In genomic region chr15:77956404-77956901, GRCm38 (mm10) we compare ENCODE assay signal across 8 mouse cellular contexts. TPM values are rescaled to one million over a fixed set of nuclear protein-coding genes. Genes with fewer than 3 reads are reported as not detected.
DNase-seq lines count a peak whose midpoint lies in the region; ATAC-seq and TF ChIP-seq lines count a peak whose summit lies in the region.

TSS of gene Foxred2 (minus strand) at chr15:77956722.

- intact Hi-C loops in heart, adult 2 months (cut with DNase I): loop anchor here (2.0 kb wide), 1 partner anchor 22 kb away; no protein-coding TSS in a partner anchor

- peak within 1 kb of the TSS; percentile 57 for H3K4me3 ChIP-seq in embryonic facial prominence, embryonic 14.5 days (ENCODE audit: low read depth, low read length)
- H3K4me3 ChIP-seq in heart, adult 2 months: peak within 1 kb of the TSS; percentile 44
- peak within 1 kb of the TSS; percentile 59 for H3K4me3 ChIP-seq in limb, embryonic 15.5 days
- H3K4me3 ChIP-seq in midbrain, postnatal 0 days (ENCODE audit: low read depth, low read length): peak within 1 kb of the TSS; percentile 59

- no peak within 1 kb of the TSS for H3K27ac ChIP-seq in embryonic facial prominence, embryonic 14.5 days (replicated peaks; ENCODE audit: low read depth, low read length)
- H3K27ac ChIP-seq in heart, adult 2 months: no peak within 1 kb of the TSS
- no peak within 1 kb of the TSS for H3K27ac ChIP-seq in limb, embryonic 15.5 days
- peak within 1 kb of the TSS; percentile 63 for H3K27ac ChIP-seq in midbrain, postnatal 0 days (ENCODE audit: low read depth, low read length)

- TF ChIP-seq CTCF in heart, adult 2 months (IDR thresholded peaks at IDR 0.05): peak; percentile 47
- peak; percentile 66 for TF ChIP-seq CTCF in midbrain, postnatal 0 days (IDR thresholded peaks at IDR 0.05)

- peak; percentile 95 for ATAC-seq in embryonic facial prominence, embryonic 14.5 days (ENCODE audit: low read depth)
- peak; percentile 81 for ATAC-seq in limb, embryonic 15.5 days (ENCODE audit: insufficient number of reproducible peaks, low FRiP score, low TSS enrichment, low read depth)
- peak; percentile 93 for ATAC-seq in midbrain, postnatal 0 days (ENCODE audit: low FRiP score)

- peak; percentile 69 for DNase-seq in ovary, adult 18-20 months (ENCODE audit: low spot score)
- DNase-seq in ovary, postnatal 10 days (ENCODE audit: low spot score): no peak
- DNase-seq in embryonic facial prominence, embryonic 14.5 days (ENCODE audit: low spot score): peak; percentile 89
- peak; percentile 80 to 86 for DNase-seq in heart, adult 2 months
- DNase-seq in kidney, adult 8-10 months: peak; percentile 78 to 81
- peak; percentile 90 for DNase-seq in midbrain, postnatal 0 days (ENCODE audit: low spot score)
- DNase-seq in spleen, postnatal 36 days (ENCODE audit: low spot score in 2 of 2): peak; percentile 86 to 88

- H3K79me2 ChIP-seq in heart, adult 2 months (replicated peaks; ENCODE audit: control insufficient read depth, insufficient read depth, low read length): no peaks in the 10 kb centered on the region

- no peaks in the 10 kb centered on the region for H3K9me3 ChIP-seq in embryonic facial prominence, embryonic 14.5 days (ENCODE audit: control insufficient read depth, low read length)
- H3K9me3 ChIP-seq in limb, embryonic 15.5 days: no peaks in the 10 kb centered on the region
- H3K9me3 ChIP-seq in midbrain, postnatal 0 days (ENCODE audit: low read length): no peaks in the 10 kb centered on the region

- peak within 1 kb of the TSS; percentile 84 for H3K4me2 ChIP-seq in embryonic facial prominence, embryonic 14.5 days (ENCODE audit: low read depth, low read length)
- peak within 1 kb of the TSS; percentile 84 for H3K4me2 ChIP-seq in limb, embryonic 15.5 days
- H3K4me2 ChIP-seq in midbrain, postnatal 0 days (ENCODE audit: low read depth, low read length, poor library complexity, severe bottlenecking): peak within 1 kb of the TSS; percentile 94

- TF ChIP-seq POLR2A in heart, adult 2 months (IDR thresholded peaks at IDR 0.05; ENCODE audit: insufficient read depth, low read depth, low read length): no peak

- peaks cover 13% of the 10 kb centered on the region; the same call in 1 of the 2 replicates for H3K27me3 ChIP-seq in embryonic facial prominence, embryonic 14.5 days (replicated peaks; ENCODE audit: control insufficient read depth, insufficient read depth, low read length)
- peaks cover 6% of the 10 kb centered on the region for H3K27me3 ChIP-seq in heart, adult 2 months (ENCODE audit: control insufficient read depth, insufficient read depth, low read length)
- peaks cover 15% of the 10 kb centered on the region for H3K27me3 ChIP-seq in limb, embryonic 15.5 days
- H3K27me3 ChIP-seq in midbrain, postnatal 0 days (ENCODE audit: insufficient read depth, low read length): no peaks in the 10 kb centered on the region

- TF ChIP-seq EP300 in heart, adult 2 months (IDR thresholded peaks at IDR 0.05; ENCODE audit: insufficient read depth, low read depth, low read length): no peak

- 0% methylated on average over 31 of the region's 39 CpGs for WGBS in embryonic facial prominence, embryonic 14.5 days
- under 1% methylated on average over 39 of the region's 39 CpGs for WGBS in heart, adult 2 months
- WGBS in limb, embryonic 15.5 days: under 1% methylated on average over 39 of the region's 39 CpGs
- WGBS in midbrain, postnatal 0 days: under 1% methylated on average over 39 of the region's 39 CpGs

- peaks cover 37% of the 10 kb centered on the region for H3K36me3 ChIP-seq in embryonic facial prominence, embryonic 14.5 days (ENCODE audit: control insufficient read depth, insufficient read depth, low read length)
- no peaks in the 10 kb centered on the region for H3K36me3 ChIP-seq in heart, adult 2 months (ENCODE audit: control insufficient read depth, insufficient read depth, low read length)
- H3K36me3 ChIP-seq in limb, embryonic 15.5 days: peaks cover 31% of the 10 kb centered on the region
- peaks cover 45% of the 10 kb centered on the region for H3K36me3 ChIP-seq in midbrain, postnatal 0 days (ENCODE audit: insufficient read depth, low read length)

- H3K9ac ChIP-seq in embryonic facial prominence, embryonic 14.5 days (ENCODE audit: low read depth, low read length): peak within 1 kb of the TSS; percentile 65
- peak within 1 kb of the TSS; percentile 20; the same call in 1 of the 2 replicates for H3K9ac ChIP-seq in heart, adult 2 months (ENCODE audit: low read depth, low read length)
- H3K9ac ChIP-seq in limb, embryonic 15.5 days: peak within 1 kb of the TSS; percentile 28; the same call in 1 of the 2 replicates
- H3K9ac ChIP-seq in midbrain, postnatal 0 days (replicated peaks; ENCODE audit: low read length, poor library complexity, severe bottlenecking): peak within 1 kb of the TSS; percentile 66

- H3K4me1 ChIP-seq in embryonic facial prominence, embryonic 14.5 days (ENCODE audit: control insufficient read depth, insufficient read depth, low read length): peaks cover 16% of the 10 kb centered on the region
- no peaks in the 10 kb centered on the region for H3K4me1 ChIP-seq in heart, adult 2 months (ENCODE audit: control insufficient read depth, insufficient read depth, low read length)
- H3K4me1 ChIP-seq in limb, embryonic 15.5 days: peaks cover 23% of the 10 kb centered on the region
- H3K4me1 ChIP-seq in midbrain, postnatal 0 days (ENCODE audit: insufficient read depth, low read length): peaks cover 5% of the 10 kb centered on the region; the same call in 1 of the 2 replicates

RNA-seq across cellular contexts. Expression of gene Foxred2, which starts in this region (rescaled TPM):
- polyA plus RNA-seq in embryonic facial prominence, embryonic 14.5 days (2014; fragmentation: Nextera tagmentation; extraction: Ambion mirVana): 4.5 and 5.3 TPM in 2 replicates
- total RNA-seq in heart, adult 2 months (2021): under 1 TPM; 0.39 to 0.84 TPM
- polyA plus RNA-seq in heart, adult 2 months (2012; rRNA removed): 0.96 and 1.1 TPM in 2 replicates
- polyA plus RNA-seq in limb, embryonic 15.5 days (2015; fragmentation: Nextera tagmentation; extraction: Ambion mirVana): 3.7 and 4.2 TPM in 2 replicates
- total RNA-seq in midbrain, postnatal 0 days (2014; rRNA removed): 23.9 and 31.0 TPM in 2 replicates
- polyA plus RNA-seq in midbrain, postnatal 0 days (2015; fragmentation: Nextera tagmentation; extraction: Ambion mirVana): 10.3 and 11.2 TPM in 2 replicates

Comparison
In these comparisons a context has a peak if more than half of its experiments do, and no peak if none do; other contexts are left out.
1. RNA of gene Foxred2 (total RNA-seq): 23.9 to 31.0 TPM in midbrain, postnatal 0 days; 0.39 to 0.84 TPM in heart, adult 2 months; every median in the first group is over 10 times any median in the second.
2. Peak in every context shown above with its lines, with median percentiles within 50 percentile points of each other: ATAC-seq, H3K4me2 ChIP-seq, H3K4me3 ChIP-seq and H3K9ac ChIP-seq.